ENCODE assay signal across 27 mouse cellular contexts in the genomic region with DNA sequence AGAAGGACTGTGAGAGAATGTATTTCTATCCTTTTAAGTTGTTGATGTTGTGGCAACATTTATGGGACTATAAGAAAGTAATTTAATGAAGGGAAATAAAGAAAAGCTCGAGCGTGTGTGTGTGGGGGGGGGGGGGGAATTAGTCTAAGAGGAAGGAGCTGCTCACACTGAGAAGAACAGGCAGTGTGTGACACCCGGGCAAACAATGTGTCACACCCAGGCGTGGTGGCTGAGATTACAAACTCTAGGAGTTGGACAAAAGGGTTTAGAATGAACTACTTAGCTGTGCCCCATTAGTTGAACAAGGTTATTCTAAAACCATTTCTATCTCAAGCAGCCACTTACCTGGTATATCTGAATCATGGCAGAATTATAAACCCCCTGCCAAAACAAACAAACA. TPM values are rescaled to one million over a fixed set of nuclear protein-coding genes. Genes with fewer than 3 reads are reported as not detected.
"Had no signal": no experiment of that assay in that cellular context is flagged by ENCODE, and none has a peak within 500 bp of the region (broad histone marks: within the 10 kb centered on the region; RNA-seq: fewer than 3 reads in every experiment).

No protein-coding gene starts in this region.

- H3K36me3 ChIP-seq: hindbrain, embryonic 10.5 days; hindbrain, embryonic 12.5 days; intestine, embryonic 15.5 days; liver, embryonic 13.5 days had no signal

- H3K27ac ChIP-seq: gastrocnemius, adult 2 months; heart, adult 2 months; hindbrain, embryonic 10.5 days; hindbrain, embryonic 12.5 days; hindbrain, embryonic 14.5 days; intestine, embryonic 15.5 days; layer of hippocampus, adult 2 months; liver, embryonic 13.5 days had no signal

- H3K4me2 ChIP-seq: heart, embryonic 11.5 days; hindbrain, embryonic 12.5 days; hindbrain, embryonic 14.5 days; intestine, embryonic 15.5 days; liver, embryonic 11.5 days; liver, embryonic 13.5 days had no signal

- H3K4me1 ChIP-seq: hindbrain, embryonic 10.5 days; intestine, embryonic 15.5 days; liver, embryonic 13.5 days had no signal

- H3K9ac ChIP-seq: hindbrain, embryonic 12.5 days; hindbrain, embryonic 14.5 days; intestine, embryonic 15.5 days; liver, embryonic 13.5 days had no signal

- ATAC-seq: hindbrain, embryonic 16.5 days; inflammation-experienced regulatory T-cells, adult 6 months; intestine, embryonic 15.5 days; intestine, postnatal 0 days had no signal

- H3K4me3 ChIP-seq: gastrocnemius, adult 2 months; heart, adult 2 months; hindbrain, embryonic 10.5 days; hindbrain, embryonic 12.5 days; intestine, embryonic 15.5 days; layer of hippocampus, adult 2 months; liver, embryonic 13.5 days had no signal

- H3K27me3 ChIP-seq: hindbrain, embryonic 12.5 days; intestine, embryonic 15.5 days; liver, embryonic 13.5 days had no signal

- DNase-seq: gastrocnemius, adult 2 months; gastrocnemius, postnatal 10 days; gastrocnemius, postnatal 25 days; heart, adult 2 months; heart, postnatal 10 days; heart, postnatal 4 days; kidney, adult 18-20 months; kidney, adult 8-10 months; kidney, postnatal 10 days; kidney, postnatal 25 days; kidney, postnatal 4 days; layer of hippocampus, postnatal 36 days; left cerebral cortex, postnatal 4 days; liver; liver, embryonic 13.5 days had no signal

- H3K9me3 ChIP-seq: hindbrain, embryonic 10.5 days; hindbrain, embryonic 12.5 days; intestine, embryonic 15.5 days; liver, embryonic 13.5 days had no signal

RNA-seq across cellular contexts. Expression of a gene that starts 27.8 kb away (rescaled TPM):
- total RNA-seq: gastrocnemius, adult 2 months; gastrocnemius, postnatal 25 days; granulocyte monocyte progenitor cell, adult 5-6 weeks; heart, adult 2 months; heart, postnatal 25 days had no signal
- polyA plus RNA-seq: heart, embryonic 11.5 days; hindbrain, embryonic 14.5 days; liver, embryonic 11.5 days had no signal
